Mouse (Mus musculus) brain, embryonic 14.5 days (tissue): ENCODE measurements at regions not wholly inside any gene's neighbourhood (a gene's known extent, or its start where the extent isn't known, plus 50 kb on each side); places are given as distances from the start of the nearest gene placed in this dataset.

Experiments used
- CTCF ChIP-seq: fragments of 200-500 bp; IDR thresholded peaks from 2 replicates; pipeline ENCODE4 v1.5.1; 2012; ENCODE audit warnings: inconsistent platforms, mild to moderate bottlenecking, moderate library complexity, borderline replicate concordance; ENCODE audit not compliant: insufficient read depth, insufficient read length; ENCODE audit errors: extremely low read depth
- POLR2A ChIP-seq: fragments of 200-500 bp; IDR thresholded peaks from 2 replicates; pipeline ENCODE4 v1.6.1; 2012; ENCODE audit warnings: mild to moderate bottlenecking, inconsistent platforms, borderline replicate concordance; ENCODE audit not compliant: poor library complexity, insufficient read depth, insufficient read length, severe bottlenecking; ENCODE audit errors: extremely low read depth

DNA sequence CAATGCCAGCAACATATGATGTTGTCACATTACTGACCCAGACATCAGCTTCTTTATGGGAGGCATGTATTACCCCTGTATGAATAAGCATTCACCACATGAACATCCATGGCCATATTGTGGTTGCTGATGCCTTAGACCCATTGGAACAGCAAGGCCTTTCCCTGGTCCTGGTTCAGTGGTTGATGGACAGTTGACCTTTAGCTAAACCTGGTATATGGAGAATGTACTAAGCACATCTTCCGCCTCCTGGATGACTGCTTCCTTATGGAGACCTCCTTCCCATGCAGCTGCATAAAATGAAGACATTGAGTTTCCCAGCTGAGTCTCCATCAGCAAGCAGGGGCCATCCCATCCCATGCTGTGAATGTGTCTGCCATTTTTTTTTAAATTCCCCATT, 61.9 kb upstream of the Cwc22 start:
- TF ChIP-seq CTCF: no peak
- no peak for TF ChIP-seq POLR2A
